Mouse (Mus musculus) CH12.LX (cell line): ENCODE data around the gene Sclt1. TPM values are rescaled to one million over a fixed set of nuclear protein-coding genes. Genes with fewer than 3 reads are reported as not detected.
A peak's percentile ranks its signal among the peaks of the same experiment; 100 is the strongest.

Source experiments
- DNase-seq: peaks from one replicate; pipeline ENCODE4 v3.0.0-alpha.2; 2013; ENCODE audit errors: extremely low read depth
- H3K27ac ChIP-seq: 2 replicates; pipeline ENCODE4 v1.5.1; 2012; ENCODE audit warnings: low read depth, mild to moderate bottlenecking, control low read depth, moderate library complexity; ENCODE audit not compliant: insufficient read depth
- H3K27me3 ChIP-seq: replicated peaks from 2 replicates; pipeline ENCODE3; 2012; ENCODE audit warnings: inconsistent platforms
- H3K36me3 ChIP-seq, 2 experiments: replicated peaks in 1 of 2; 2 replicates each; pipeline versions ENCODE3 to v1.6.1; 2012; ENCODE audit warnings: inconsistent platforms in 1 of 2, low read length in 1 of 2, mild to moderate bottlenecking in 1 of 2, mixed read lengths in 1 of 2, moderate library complexity in 1 of 2; ENCODE audit not compliant: control insufficient read depth in 1 of 2, insufficient read depth in 1 of 2
- H3K4me1 ChIP-seq, 2 experiments: 2 replicates each; pipeline ENCODE4 v1.6.1; 2012; ENCODE audit warnings: inconsistent platforms in 1 of 2, moderate library complexity in 1 of 2; ENCODE audit not compliant: insufficient read depth in 2 of 2, control insufficient read depth in 1 of 2
- H3K4me2 ChIP-seq: 2 replicates; pipeline ENCODE4 v1.6.1; 2012; ENCODE audit warnings: low read depth, mild to moderate bottlenecking, control low read depth; ENCODE audit not compliant: poor library complexity, insufficient read depth, severe bottlenecking
- H3K4me3 ChIP-seq, 3 experiments: fragments of 150-350 bp in 1 of 3; sonication (generic) in 1 of 3; replicated peaks in 1 of 3; 2 replicates each; pipeline versions ENCODE3 to v1.5.1; 2011 to 2012; ENCODE audit warnings: low read depth in 2 of 3, low read length in 2 of 3, mild to moderate bottlenecking in 2 of 3, moderate library complexity in 2 of 3, control low read depth in 1 of 3, improper control_type of control experiment in 1 of 3, inconsistent platforms in 1 of 3, mixed read lengths in 1 of 3; ENCODE audit not compliant: poor library complexity in 1 of 3
- H3K79me2 ChIP-seq: replicated peaks from 2 replicates; pipeline ENCODE4 v1.6.1; 2012; ENCODE audit warnings: mild to moderate bottlenecking, moderate library complexity; ENCODE audit not compliant: control insufficient read depth, poor library complexity, insufficient read depth, severe bottlenecking; ENCODE audit errors: extremely low read depth
- H3K9ac ChIP-seq: 2 replicates; pipeline ENCODE4 v1.6.1; 2012; ENCODE audit warnings: low read depth, mild to moderate bottlenecking, control low read depth, moderate library complexity; ENCODE audit not compliant: insufficient read depth
- H3K9me3 ChIP-seq: replicated peaks from 2 replicates; pipeline ENCODE3; 2012; ENCODE audit warnings: low read length, inconsistent platforms, mixed read lengths
- ELF1 ChIP-seq: IDR thresholded peaks from 2 replicates; pipeline ENCODE4 v1.6.1; 2014; ENCODE audit warnings: low read depth, mild to moderate bottlenecking, inconsistent platforms, low read length, improper control_type of control experiment
- SMC3 ChIP-seq: IDR thresholded peaks from 2 replicates; pipeline ENCODE4 v1.6.1; 2011; ENCODE audit warnings: low read depth, low read length, improper control_type of control experiment
- UBTF ChIP-seq: IDR thresholded peaks from 2 replicates; pipeline ENCODE4 v1.6.1; 2012; ENCODE audit warnings: low read depth, mild to moderate bottlenecking, inconsistent platforms, low read length, improper control_type of control experiment, moderate library complexity
- ZC3H11A ChIP-seq: IDR thresholded peaks from 2 replicates; pipeline ENCODE4 v1.6.1; 2012; ENCODE audit warnings: low read depth, mild to moderate bottlenecking, inconsistent platforms, low read length, improper control_type of control experiment
- ZMIZ1 ChIP-seq: IDR thresholded peaks from 2 replicates; pipeline ENCODE4 v1.6.1; 2012; ENCODE audit warnings: low read depth, mild to moderate bottlenecking, inconsistent platforms, low read length, improper control_type of control experiment
- dilution Hi-C: fragments of 300-500 bp; cut with MboI; formaldehyde crosslinking; loops from 2 replicates; pipeline ENCODE4 v1.14.3; 2020; ENCODE audit warnings: low sequenced_read_pairs; ENCODE audit not compliant: extremely low pct_unique_long_range_greater_than_20kb, extremely low pct_ligation_motif_present
- in situ Hi-C: fragments of 300-500 bp; cut with MboI; formaldehyde crosslinking; loops from 3 replicates; pipeline ENCODE4 v1.14.3; 2019; ENCODE audit warnings: low sequenced_read_pairs, low pct_ligation_motif_present, low pct_unique_long_range_greater_than_20kb, mixed read lengths
- polyA plus RNA-seq: library from polyadenylated mRNA; unstranded; fragments of >175 nt; gene quantifications from 2 replicates; pipeline ENCODE4 v1.2.1, GENCODE M21; 2012; ENCODE audit warnings: low read depth; ENCODE audit not compliant: insufficient read length
- total RNA-seq, 2 experiments: library from RNA; depleted of rRNA; stranded (reverse); fragments of 300-350 nt in 1 of 2; fragments of >200 nt in 1 of 2; gene quantifications; 2 replicates each; pipeline ENCODE4 v1.2.3; 2012 to 2014

The Sclt1 gene
- total and polyA plus RNA-seq, 3 experiments = 5.3 to 7.4 (median 6.5) TPM

GRCm38 (mm10) chr3:41579873-41580272, 162.4 kb downstream of the Sclt1 start:
- TF ChIP-seq ZC3H11A (no peak), ELF1 (no peak), UBTF (no peak), ZMIZ1 (no peak), SMC3 (no peak)
- Histone ChIP-seq H3K4me3 (no peak overlapping the region), H3K79me2 (peaks cover 11% of the 10 kb centered on the region), H3K36me3 (peaks cover 5 to 52% of the 10 kb centered on the region in 2 experiments), H3K4me2 (no peak overlapping the region), H3K9me3 (no peaks in the 10 kb centered on the region), H3K27me3 (no peaks in the 10 kb centered on the region), H3K9ac (no peak overlapping the region), H3K4me1 (peaks cover 2 to 80% of the 10 kb centered on the region in 2 experiments; a peak in 3 of 4 replicates), H3K27ac (no peak overlapping the region)
- dilution Hi-C loops (no loop called here), in situ Hi-C loops (no loop called here)
- DNase-seq = peak; percentile 11

GRCm38 (mm10) chr3:41577240-41577639, 165.1 kb downstream of the Sclt1 start:
- Histone ChIP-seq H3K4me3 (no peak overlapping the region), H3K4me2 (no peak overlapping the region), H3K9ac (no peak overlapping the region), H3K36me3 (peaks cover 3 to 32% of the 10 kb centered on the region in 2 experiments), H3K27ac (no peak overlapping the region), H3K9me3 (no peaks in the 10 kb centered on the region), H3K79me2 (peaks cover 20% of the 10 kb centered on the region), H3K4me1 (peaks cover 8 to 92% of the 10 kb centered on the region in 2 experiments; a peak in 3 of 4 replicates), H3K27me3 (no peaks in the 10 kb centered on the region)
- in situ Hi-C loops = no loop called here
- no peak for TF ChIP-seq ELF1
- no peak for DNase-seq
- dilution Hi-C loops = no loop called here

Other genes with a start within 250 kb of the Sclt1 start
- gene Jade1, start 186.8 kb downstream of the Sclt1 start, total RNA-seq (2012; rRNA removed) = 10.7 and 11.9 TPM in 2 replicates
- 9.6 and 12.5 TPM in 2 replicates for gene Jade1, start 186.8 kb downstream of the Sclt1 start, total RNA-seq (2014; rRNA removed)
- 11.0 and 12.0 TPM in 2 replicates for gene Jade1, start 186.8 kb downstream of the Sclt1 start, polyA plus RNA-seq
- 5.5 and 6.4 TPM in 2 replicates for gene D3Ertd751e, start 97 bp upstream of the Sclt1 start, total RNA-seq (2012; rRNA removed)
- gene D3Ertd751e, start 97 bp upstream of the Sclt1 start, total RNA-seq (2014; rRNA removed) = 19.1 and 21.7 TPM in 2 replicates
- 10.8 and 14.3 TPM in 2 replicates for gene D3Ertd751e, start 97 bp upstream of the Sclt1 start, polyA plus RNA-seq